Mouse (Mus musculus): Measurements from ENCODE around the gene Scn1b. TPM values are rescaled to one million over a fixed set of nuclear protein-coding genes. Genes with fewer than 3 reads are reported as not detected.

Scn1b gene
- 1 to 10 TPM; 4.1 to 5.5 TPM for total RNA-seq (2023)

GRCm38 (mm10) chr7:31126851-31127724 lies at the start of gene Scn1b:
Gene Scn1b, minus strand, starts transcription at chr7:31127003.

GRCm38 (mm10) chr7:31155296-31156033 lies 28.7 kb upstream of the Scn1b start, which contains the start of gene Gramd1a:
Gene Gramd1a, minus strand, starts transcription at chr7:31155896.

GRCm38 (mm10) chr7:31115182-31115581 lies 11.6 kb downstream of the Scn1b start, which contains the start of gene Hpn:
Gene Hpn, minus strand, starts transcription at chr7:31115290.

GRCm38 (mm10) chr7:31076492-31076891 lies 50.3 kb downstream of the Scn1b start, which contains the start of gene Fxyd3:
Gene Fxyd3, minus strand, starts transcription at chr7:31076704.

Other genes starting within 250 kb of the Scn1b start
- gene Cd22, start 246.7 kb downstream of the Scn1b start, total RNA-seq (2023), result 1 to 10 TPM; 2.2 to 3.4 TPM
- gene Mag, start 212.1 kb downstream of the Scn1b start, total RNA-seq (2023), result 1 to 10 TPM; 1.3 to 1.6 TPM
- gene Hamp2, start 202.3 kb downstream of the Scn1b start, total RNA-seq (2023), result not detected
- not detected for gene Hamp, start 183.0 kb downstream of the Scn1b start, total RNA-seq (2023)
- gene Usf2, start 170.2 kb downstream of the Scn1b start, total RNA-seq (2023), result 100 to 1,000 TPM; 119 to 124 TPM
- 1 to 10 TPM; 2.5 to 3.2 TPM for gene Lsr, start 153.5 kb downstream of the Scn1b start, total RNA-seq (2023)
- under 1 TPM; 0.46 to 0.72 TPM for gene Fam187b, start 153.2 kb downstream of the Scn1b start, total RNA-seq (2023)
- gene Fxyd5, start 84.5 kb downstream of the Scn1b start, total RNA-seq (2023), result 100 to 1,000 TPM; 644 to 721 TPM
- not detected for gene Fxyd7, start 75.5 kb downstream of the Scn1b start, total RNA-seq (2023)
- gene Fxyd1, start 69.8 kb downstream of the Scn1b start, total RNA-seq (2023), result not detected
- not detected for gene Lgi4, start 67.7 kb downstream of the Scn1b start, total RNA-seq (2023)
- gene Fxyd3, start 50.3 kb downstream of the Scn1b start, total RNA-seq (2023), result not detected
- gene Hpn, start 11.7 kb downstream of the Scn1b start, total RNA-seq (2023), result 1 to 10 TPM; 2.6 to 3.3 TPM
- 100 to 1,000 TPM in 1 of 2 experiments, 10 to 100 TPM in 1; 91.2 to 105 TPM for gene Gramd1a, start 28.9 kb upstream of the Scn1b start, total RNA-seq (2023)
- not detected for gene Scgb2b2, start 163.5 kb upstream of the Scn1b start, total RNA-seq (2023)
- not detected for gene Scgb1b2, start 164.8 kb upstream of the Scn1b start, total RNA-seq (2023)
- not detected for gene Scgb2b3, start 235.1 kb upstream of the Scn1b start, total RNA-seq (2023)
- not detected for gene Scgb1b3, start 248.6 kb upstream of the Scn1b start, total RNA-seq (2023)

Data from neutrophil, adult 83 days (primary cell).